Mouse (Mus musculus) common myeloid progenitor, adult 5-6 weeks (primary cell): ENCODE results near the gene Slc4a1. TPM values are rescaled to one million over a fixed set of nuclear protein-coding genes. Genes with fewer than 3 reads are reported as not detected.
A peak's percentile ranks its signal among the peaks of the same experiment; 100 is the strongest.

Experiments used
- ATAC-seq: replicated peaks from 2 replicates; pipeline ENCODE4 v1.8.0; 2016; ENCODE audit warnings: low read depth, mild to moderate bottlenecking, moderate TSS enrichment, inconsistent platforms; ENCODE audit not compliant: poor library complexity, severe bottlenecking
- total RNA-seq: library from RNA; stranded (forward); fragments of 200-1000, 187-1606 nt; gene quantifications from 2 replicates; pipeline ENCODE4 v1.2.3, GENCODE M21; 2017

Gene Slc4a1
- total RNA-seq, 1 experiment from 2014 or later, result 0.78 TPM

DNA sequence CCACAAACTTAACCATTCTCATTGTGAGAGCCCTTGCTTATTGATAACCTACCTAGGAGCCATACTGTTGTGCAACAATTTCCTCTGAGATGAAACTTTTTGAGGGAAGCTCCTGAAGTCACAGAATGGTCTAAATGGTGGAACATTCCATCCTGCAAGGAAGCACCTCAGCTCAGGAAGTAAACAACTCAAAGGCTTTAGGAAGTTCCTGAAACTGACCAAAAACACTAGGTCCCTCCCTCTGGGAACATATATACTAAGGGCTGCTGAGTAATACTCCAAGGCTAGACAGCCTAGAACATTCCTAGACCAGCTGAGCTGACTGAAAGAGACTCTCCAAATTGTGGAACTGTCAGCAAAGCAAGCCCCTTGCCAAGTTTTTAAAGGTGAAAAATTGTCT lies 32.9 kb downstream of the Slc4a1 start:
- no peak for ATAC-seq

DNA sequence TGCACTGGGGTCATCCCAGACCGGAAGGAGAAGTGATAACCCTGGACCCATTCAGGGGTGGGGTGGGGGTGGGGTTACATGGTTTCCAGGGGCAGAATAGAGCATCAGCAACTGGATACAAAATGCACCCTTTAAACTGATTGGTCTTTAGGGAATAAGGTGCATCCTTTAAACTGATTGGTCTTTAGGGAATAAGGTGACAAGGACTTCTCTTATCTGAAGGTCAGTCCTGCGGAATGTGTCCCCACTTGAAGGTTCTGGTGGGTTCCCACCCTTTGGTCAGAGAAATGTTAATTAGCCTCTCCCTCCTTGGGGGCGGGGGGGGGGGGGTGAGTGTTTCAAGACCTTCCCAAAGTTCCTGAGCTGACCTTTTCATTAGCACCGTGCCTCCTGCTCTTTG lies 34.2 kb downstream of the Slc4a1 start:
- ATAC-seq, result no peak

DNA sequence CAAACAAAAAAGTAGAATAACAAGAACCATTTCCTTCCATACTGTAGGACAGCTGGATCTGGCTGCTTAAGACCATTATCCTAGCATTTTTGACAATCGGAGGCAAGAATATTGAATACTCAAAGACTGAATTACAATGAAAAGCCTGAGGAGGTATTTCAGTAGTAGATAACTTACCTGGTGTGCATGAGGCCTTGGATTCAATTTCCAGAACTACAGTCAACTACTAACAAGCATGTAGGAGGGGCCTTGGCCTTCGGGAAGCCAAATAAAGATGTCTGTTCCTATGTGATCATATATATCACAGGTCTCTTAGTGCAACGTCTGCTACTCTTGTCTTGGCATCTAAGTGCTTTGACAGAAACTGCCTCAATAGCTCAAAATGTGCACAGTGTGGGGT lies 36.0 kb downstream of the Slc4a1 start:
- ATAC-seq, result no peak

DNA sequence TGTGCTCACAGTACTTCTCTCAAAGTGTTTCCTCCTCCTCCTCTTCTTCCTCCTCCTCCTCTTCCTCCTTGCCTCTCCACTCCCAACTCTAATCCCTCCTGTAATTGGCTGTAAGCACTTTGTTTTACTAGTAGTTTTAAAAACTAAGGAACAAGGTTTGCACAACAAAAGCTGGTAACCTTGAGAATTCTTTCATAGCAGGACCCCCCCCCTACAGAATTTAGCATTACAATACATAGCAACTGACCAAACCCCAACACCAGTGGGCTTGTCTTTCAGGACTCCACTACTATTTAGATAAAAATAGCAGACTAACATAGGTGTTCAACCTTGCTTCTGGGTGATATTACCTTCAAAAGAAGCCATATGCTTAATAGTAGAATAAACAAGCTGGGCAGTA lies 36.5 kb downstream of the Slc4a1 start:
- no peak for ATAC-seq

DNA sequence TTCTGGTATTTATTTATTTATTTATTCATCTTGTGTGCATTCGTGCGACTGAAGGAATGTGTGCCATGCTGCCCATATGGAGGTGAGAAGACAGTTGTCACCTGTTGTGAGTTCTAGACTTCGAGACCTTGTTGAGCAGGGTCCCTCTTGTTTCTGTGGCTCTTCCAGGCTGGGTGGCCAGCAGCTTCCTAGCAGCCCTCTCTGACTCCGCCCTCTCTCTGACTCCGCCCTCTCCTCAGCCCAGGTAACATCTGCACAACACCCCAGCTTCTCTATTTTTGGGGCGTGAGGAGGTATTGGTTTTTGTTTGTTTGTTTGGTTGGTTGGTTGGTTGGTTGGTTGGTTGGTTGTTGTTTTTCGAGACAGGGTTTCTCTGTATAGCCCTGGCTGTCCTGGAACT lies 38.2 kb downstream of the Slc4a1 start:
- ATAC-seq, result no peak

DNA sequence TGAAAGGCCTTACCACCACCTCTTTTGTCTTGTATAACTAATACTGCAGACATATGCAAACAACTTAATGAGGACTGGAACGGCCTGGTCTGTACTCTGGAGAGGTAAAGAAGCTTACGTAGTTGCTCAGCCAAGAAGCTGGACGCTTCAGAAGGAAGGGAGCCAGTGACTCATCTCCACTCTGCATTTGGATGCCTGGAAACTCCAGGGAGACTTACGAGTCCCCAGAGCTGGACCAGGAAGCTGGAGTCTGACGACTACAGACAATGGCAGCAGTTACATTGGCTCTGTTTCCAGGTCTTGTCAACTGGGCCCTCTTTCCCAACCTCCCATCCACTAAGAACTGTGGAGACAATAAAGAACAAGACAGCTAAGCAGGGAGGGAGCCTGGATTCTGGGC lies 38.8 kb downstream of the Slc4a1 start:
- no peak for ATAC-seq

DNA sequence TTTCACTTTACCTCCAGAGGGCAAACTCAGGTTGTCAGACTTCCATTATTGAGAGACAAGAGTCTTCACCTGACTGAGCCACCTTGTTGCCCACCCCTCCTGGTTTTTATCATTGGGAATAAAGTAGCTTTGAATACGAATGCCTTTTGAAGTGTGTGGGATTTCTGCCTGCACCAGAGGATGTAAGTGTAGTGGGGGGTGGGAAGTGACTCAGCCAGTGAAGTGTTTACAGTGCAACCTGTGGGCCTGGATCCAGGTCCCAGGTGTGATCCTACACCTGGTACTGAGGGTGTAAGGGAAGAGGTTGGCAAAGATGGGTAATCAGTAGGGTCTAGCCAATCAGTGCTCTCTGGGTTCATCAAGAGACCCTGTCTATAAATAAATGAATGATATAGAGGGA lies 42.5 kb downstream of the Slc4a1 start:
- no peak for ATAC-seq

DNA sequence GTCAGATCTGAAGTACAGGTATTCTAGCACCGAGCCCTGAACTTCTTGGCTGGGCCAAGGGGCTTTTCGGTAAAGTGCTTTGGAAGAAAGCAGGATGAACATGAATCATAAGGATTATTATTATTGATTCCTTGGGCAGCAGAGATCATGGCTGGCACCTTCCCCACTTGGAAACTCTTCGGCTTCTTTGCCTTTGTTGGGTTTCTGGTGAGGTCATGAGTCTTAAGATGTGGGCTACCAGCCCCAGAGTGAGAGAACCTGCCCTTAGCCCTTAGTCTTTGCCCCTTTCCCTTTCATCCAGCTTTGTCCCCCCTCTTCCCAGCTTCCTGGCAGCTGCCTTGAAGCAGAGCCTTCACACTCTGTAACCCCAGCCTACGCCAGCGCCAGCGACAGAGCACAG lies 44.1 kb downstream of the Slc4a1 start:
- ATAC-seq, result no peak

DNA sequence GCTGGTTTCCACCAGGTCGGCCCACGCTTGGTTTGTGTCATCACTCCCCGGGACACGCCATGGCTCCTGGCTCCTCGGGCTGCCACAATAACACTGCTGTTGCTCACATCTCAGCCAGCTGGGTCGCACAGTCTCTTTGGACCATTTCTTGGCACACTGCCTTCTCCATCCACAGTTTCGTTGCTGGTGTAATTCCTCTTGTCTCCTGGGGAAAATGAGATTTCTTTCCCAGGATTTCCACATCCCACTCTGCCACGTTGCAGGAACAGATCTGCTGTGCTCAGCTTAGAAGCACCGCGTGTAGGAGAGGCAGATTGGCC lies 45.4 kb downstream of the Slc4a1 start:
- ATAC-seq, result no peak

DNA sequence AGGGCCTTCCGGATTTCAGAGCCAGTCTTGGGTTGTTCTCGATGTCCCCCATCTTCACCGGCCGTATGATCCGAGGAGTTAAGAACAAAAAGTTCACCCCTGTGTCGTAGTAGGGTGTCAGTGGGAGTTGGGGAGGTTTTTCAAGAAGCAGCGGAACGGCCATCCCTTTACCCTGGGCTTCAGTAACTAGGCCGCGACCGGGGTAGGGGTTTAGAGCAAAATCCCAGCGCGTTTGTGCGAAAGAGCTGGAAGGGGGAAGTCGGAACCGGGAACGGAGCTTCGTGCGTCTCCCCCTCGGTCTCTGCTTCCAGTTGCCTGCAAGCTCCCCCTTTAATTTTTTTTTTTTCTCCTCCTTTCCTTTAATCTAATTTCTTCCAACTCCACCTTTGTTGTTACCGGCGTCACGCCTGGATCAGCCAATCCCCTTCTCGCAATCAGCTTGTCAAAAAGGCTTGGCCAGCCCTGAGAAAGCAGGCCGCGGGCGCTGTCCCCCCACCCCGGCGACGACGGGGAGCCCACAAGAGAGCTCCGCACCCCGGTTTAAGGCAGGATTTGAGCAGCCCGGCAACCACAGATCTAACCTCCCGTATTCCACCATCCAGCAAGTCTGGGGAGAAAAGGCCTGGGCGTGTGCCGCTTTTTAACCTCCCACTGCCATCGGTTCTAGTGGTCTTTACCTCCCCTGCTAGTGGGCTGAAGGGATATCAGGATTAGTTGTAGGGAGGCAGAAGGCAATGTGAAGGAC lies 45.9 kb downstream of the Slc4a1 start:
- peak; percentile 39 for ATAC-seq

DNA sequence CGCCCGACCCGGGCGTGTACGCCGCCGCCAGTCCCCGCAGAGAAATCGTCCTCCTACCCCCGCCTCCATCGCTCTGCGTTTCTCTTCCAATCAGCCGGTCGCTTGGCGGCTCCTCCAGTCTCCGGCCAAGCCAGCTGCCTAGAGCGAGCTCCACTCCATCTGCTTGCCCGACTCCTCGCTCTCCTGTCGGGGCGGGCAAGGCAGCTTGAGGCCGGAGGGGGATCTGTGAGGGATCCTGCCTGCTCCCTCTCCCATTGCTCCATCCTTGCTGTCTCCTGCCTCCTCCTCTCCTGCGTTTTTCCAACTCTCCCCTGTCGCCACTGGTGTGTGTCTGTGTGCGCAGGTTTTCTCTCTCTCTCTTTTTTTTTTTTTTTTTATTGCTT lies 46.6 kb downstream of the Slc4a1 start, which contains the start of gene Ubtf:
Gene Ubtf (minus strand): TSS at position 333 of the 383 bp plus-strand sequence.
- peak; percentile 51 for ATAC-seq

DNA sequence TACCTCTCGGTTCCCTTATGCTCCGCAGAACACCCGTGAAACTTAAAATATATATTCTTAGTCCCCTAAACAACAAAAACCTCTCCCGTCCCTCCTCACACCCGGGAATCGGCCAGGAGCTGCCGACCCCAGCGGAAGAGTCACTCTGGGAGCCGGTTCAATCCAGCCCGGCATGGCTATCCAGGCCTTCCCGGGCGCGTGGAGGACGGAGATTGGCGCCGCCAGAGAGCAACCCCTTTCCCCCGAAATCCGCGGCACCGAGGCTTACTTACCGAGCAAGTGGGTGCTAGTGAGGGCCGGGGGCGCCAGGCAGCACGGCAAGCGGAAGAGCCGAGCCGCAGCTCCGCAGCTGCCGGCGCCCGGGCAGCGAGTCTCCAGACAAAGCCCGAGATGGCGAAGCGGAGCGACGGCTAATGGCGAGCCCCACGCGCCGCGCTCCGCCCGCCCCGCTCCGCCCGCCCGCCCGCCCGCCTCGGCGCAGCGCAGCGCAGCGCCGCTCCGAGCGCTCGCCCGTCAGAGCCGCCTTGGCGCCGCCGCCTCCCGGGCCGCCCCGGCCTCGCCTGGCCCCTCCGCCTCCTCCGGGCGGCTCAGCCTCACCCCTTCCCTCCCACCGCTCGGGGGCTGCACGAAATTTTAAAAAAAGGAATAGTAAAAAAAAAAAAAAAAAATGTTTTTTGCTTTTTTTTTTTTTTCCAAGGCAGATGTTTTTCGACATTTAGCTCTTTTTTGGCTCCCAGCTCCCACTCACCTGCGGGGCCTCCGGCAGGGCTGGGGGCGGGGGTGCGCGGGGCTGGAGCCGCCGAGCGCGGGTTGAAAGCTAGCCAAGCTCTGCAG lies 47.2 kb downstream of the Slc4a1 start:
- no peak for ATAC-seq

DNA sequence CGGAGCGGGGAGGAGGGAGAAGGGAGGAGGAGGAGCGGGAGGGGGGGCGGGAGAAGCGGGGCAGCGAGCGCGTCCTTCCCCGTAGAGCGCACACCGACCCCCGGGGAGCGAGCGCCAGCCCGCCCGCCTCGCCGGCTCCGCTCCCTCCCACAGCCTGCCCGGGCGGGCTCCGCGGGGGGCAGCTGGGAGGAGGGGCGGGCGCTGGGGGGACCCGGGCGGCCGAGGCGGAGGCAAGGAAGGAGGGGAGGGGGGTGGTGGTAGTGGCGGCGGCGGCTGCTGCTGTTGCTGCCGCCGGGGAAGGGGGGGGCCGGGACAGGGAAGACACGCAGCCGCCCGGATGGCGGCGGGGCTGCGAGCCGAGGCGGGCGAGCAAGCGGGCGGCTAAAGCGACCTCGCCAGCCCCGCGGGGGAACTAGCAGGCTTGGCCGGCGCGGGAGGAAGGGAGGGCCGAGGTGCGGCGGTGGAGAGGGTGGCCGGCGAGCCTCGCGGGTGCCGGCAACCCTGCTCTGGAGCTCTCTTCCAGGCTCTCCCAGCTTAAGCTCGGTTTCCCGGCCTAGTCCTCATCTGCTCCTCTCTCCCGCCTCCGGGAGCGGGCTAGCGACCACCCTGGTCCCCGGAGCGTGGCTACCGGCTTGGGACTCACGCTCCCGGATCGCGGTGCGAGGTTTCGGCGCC lies 48.0 kb downstream of the Slc4a1 start:
- ATAC-seq, result no peak

DNA sequence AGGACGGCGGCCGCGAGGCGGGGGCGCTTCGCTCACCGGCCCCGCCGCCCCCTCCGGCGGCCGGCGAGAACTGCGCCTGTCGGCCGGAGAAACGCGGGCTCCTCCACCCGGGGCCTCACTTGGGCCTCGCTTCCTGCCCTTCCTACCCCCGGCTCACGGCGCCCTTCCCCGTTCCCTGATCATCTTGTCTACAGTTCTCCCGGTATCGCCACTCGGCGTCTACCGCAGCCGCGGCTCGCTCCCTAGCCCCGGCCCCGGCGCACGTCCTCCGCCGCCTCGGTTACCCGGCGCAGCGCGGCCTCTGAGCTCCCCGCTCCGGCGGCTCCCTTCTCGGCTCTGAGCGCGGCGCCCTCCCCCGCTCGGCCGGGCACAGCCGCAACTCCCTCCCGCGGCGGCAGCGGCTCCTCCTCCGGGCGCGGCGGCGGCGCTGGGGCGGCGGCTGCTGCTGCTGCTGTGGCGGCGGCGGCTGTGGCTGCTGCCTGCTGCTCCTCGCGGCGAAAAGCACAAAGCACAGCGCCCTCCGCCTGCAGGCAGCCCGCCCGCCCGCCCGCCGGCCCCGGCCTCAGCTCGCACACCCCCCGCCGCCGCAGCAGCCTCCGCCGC lies 48.6 kb downstream of the Slc4a1 start:
- no peak for ATAC-seq

DNA sequence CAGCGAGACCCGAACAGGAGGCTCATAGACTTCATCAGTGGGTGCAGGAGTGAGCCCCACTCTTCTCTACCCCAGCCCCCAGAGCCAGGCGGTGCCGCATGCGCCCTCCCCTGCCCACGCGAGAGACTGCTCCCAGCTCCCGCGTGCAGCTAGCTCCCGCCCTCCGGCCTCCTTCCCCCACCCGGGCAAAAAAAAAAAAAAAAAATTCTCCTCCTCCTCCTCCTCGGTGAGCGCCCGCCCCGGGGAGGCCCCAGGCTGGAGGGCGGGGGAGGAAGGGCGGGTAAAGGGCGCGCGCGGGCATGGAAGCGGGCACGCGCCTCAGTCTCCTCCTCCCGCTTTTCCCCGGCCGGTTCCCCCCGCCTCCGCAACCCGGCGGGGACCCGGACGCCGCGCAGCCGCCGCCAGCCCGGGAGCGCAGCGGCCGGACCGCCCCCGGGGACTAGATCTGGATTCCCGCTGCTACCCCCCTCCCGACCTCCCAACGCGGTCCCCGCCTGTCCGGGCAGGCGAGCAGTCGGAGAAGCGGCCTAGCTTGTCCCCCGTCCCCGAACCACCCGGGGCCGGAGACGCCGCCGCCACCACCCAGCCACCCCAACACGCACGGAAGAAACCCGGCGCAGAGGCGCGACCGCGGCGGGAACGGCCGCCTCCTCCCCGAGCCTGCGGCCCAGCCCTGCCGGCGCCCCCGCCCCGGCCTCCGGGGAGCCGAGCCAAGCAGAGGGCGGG lies 49.3 kb downstream of the Slc4a1 start:
- ATAC-seq, result peak; percentile 59

DNA sequence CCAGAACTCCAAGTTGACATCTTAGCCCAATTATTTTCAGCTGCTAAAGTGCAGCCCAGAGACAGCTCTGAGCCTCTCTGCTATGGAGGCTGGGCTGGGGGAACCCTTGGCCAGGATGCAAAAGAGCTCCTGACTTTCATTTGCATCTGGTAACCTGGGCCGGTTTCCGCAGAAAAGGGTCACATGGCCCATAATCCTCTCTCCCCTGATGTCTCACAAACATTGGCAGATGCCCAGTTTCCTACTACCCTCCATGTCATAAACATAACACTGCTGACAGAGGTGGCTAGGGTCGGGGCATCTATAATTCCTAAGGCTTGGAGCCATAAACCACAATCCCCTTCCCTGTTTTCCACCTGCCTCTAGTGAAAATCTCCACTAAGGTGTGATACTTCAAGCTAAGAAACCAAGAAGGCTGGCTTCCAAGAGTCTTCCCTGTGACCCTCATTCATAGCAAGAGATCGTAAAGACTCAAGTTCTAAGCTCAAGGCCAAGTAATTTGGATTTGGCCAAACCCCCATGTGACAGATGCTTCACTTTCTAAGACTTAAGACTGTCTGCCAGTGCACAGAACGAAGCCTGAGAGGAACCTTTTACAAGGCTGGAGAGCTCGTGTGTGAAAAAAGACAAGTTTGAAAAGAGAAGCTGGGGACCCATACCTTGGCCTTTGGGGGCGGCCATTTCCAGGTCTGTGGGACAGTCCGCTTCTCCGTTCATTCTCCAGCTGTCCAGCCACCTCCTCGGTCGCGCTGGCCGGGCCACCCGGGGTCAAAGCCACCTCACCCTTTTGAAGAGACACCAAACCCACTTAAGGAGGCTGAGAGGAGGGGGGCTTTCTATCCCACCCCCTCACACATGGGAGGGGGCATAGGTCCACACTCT lies 50.1 kb downstream of the Slc4a1 start:
- ATAC-seq, result no peak

DNA sequence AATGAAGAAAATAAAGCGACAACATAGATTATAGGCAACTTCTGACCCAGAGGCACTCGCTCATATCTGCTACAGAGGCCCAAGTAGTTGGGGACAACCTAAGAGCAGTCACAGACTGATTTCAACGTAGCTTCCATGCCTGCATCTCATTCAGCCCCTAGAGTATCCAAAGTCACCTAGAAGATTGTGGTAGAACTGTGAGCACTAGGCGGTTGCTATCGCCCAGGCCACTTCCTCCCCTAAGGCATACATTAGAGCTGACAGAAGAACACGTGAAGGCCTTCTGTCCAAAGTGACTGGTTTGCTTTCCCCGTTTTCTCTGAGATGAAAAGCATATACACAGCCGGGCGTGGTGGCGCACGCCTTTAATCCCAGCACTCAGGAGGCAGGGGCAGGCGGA lies 51.7 kb downstream of the Slc4a1 start:
- no peak for ATAC-seq

DNA sequence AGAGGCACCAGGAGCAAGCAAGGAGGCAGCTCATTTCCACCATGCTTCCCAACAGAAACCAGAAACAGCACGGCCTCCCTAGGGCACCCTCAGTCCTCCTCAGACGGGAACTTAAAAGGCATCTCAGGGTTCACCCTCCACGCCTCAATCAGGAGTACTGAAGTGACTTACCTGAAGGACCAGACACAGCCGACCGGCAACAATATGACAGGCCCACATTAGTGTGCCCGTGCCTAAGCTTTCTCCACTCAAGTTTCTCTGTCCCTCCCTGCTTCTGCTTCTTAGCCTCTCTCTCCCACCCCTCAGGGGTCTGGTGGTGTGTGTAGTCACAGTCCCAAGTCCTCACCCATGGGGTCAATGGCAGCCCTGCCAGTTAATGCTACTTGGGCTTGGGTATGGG lies 53.4 kb downstream of the Slc4a1 start:
- no peak for ATAC-seq

DNA sequence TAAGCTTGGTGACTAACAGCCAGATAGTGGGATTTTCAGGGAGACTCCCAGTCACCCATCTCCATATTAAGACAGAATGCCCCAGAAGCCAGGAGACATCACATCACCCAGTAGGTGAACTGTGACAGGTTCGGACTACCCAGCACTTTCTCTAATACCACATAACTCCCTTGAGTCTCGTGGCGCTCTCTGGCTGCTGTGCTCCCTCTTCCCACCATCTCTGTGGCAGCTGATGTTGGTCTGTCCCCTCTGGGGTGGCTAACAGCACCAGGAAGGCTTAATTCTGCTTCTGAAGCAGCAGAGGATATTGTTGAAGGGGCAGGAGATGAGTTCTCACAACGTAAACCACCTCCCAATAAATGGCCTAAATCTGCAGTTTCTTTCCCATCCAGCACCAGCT lies 54.0 kb downstream of the Slc4a1 start:
- ATAC-seq, result no peak
